Mouse (Mus musculus): ENCODE data around the gene Prtg.

Prtg gene

DNA sequence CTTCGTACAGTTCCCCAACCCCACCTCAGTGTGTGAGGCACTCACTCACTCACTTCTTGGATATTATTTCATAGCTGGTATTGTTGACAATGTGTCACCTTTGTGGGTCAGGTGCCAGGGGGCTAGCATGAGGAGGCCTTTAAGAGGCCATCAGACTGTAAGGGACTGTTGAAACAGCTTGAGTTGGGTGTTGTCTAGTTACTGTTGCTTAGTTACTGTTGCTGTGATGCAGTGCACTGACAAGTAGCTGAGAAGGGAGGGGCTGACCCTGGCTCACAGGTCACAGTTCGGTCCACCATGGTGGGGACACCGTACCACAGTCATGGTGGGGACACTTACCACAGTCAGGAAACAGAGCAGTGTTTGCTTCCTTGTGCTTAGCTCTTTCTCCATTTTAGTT lies 116.4 kb downstream of the Prtg start:
- no peak for DNase-seq

DNA sequence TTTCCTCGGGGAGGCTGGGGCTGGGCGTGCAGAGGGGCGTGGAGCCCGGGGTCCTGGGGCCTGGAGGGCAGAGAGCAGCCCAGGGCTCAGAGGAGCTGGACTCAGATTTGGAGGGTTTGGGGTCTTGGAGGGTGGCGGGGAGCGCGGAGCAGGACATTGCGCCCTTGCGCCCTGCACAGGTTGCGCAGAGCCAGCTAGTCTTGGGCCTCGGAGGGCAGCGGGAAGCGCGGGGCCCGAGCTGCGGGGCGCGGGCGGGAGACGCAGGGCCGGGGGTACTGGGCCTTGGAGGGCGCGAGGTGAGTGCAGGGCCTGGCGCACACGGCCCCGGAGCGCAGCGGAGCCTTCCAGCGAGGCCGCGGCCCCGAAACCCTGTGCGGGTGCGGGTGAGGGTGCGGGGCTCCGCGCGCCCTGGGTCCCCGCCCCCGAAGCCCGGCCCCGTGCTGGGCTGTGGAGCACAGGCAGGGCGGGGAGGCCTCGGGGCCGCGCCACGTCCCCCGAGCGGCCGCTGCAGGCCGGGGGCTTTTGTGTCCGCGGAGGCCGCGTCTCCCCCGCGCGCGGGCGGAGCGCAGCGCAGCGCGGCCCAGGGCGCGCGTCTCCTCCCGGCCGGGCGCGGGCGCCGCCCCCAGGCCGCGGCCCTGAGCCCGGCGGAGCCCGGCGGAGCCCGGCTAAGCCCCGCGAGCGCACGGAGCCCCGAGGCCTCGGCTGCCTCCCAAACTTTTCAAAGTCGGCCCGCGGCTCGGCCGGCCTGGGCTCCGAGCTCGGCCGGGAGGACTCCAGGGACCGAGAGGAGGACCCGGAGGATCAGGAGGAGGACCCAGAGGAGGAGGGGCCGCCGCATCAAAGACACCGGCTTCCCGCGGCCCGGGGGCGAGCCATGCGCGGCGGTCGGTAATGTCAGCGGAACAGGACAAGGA lies 118.6 kb downstream of the Prtg start, which contains the start of gene Pygo1:
Pygo1 (plus strand) TSS at position 625 of the 914 bp plus-strand sequence.
- no peak for DNase-seq

DNA sequence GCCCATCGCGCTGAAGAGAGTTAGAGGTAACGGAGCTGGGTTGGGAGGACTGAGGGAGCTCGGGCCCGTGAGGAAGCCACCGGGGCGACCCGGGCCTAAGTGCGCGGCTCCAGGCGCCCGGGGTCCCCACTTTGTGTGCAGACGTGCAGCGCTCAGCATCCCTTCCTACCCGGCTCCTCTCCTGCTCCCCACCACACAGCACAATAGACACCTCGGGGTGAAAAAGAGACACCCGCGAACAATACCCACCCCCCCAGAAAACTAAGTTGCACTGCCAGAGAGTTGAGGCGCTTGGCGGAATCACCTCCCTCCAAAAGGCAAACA lies 119.2 kb downstream of the Prtg start:
- DNase-seq, result no peak

DNA sequence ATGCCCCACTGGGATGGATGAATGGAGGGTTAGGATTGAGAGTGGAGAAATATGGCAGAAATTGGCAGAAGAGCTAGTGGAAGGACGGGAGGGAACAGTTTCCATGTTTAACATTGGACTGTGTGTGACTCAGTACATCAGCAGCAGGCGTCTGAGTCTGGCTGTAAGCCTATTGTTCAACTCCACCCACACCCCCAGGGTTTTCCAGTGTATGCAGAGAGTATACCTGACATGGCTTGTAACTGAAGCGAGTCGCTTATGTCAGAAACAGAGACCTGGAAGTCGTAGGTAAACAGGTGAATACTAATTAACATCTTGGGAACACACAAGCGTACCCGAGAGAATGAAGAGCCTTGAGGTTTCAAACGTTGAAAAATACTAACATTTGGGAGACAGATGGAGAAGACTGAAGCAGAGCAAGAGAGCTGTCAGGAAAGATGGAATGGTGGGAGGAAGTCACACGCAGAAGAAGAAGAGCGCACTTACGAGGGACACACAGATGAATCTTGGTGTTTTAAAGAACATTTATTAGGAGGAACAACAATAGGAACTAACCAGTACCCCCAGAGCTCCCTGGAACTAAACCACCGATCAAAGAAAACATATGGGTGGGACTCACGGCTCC lies 124.6 kb downstream of the Prtg start:
- no peak for DNase-seq

DNA sequence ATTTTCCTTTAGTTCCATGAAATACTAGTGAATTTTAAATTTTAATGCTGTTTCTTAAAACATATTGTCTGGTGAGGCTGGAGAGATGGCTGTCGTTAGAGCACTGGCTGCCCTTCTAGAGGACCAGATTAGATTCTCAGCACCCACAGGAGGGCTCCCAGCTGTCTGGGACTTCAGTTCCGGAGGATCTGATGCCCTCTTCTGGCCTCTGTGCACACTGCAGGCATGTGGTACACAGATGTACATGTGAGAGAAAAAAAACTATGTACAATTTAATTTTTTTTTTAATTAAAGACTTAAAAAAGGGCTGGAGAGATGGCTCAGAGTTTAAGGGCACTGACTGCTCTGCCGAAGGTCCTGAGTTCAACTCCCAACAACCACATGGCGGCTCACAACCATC lies 128.6 kb downstream of the Prtg start:
- no peak for DNase-seq

DNA sequence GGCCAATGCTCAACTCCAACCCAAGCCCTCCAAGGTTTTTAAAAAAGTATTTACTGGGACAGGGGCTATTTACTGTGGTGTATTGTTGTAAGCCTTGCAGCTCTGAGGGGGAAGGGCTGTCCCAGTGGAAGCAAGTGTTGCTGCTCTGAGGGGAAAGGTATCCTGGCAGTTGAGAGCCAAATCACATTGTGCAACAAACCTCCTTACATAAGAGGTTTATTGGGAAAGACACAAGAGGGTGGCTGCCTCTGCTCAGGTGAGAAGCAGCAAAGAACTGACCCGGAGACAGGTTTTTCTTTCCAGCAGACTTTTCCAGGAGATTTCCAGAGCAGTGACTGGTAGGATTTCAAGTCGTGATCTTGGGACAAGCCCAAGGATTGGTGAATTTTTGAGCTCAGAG lies 129.6 kb downstream of the Prtg start:
- no peak for DNase-seq

DNA sequence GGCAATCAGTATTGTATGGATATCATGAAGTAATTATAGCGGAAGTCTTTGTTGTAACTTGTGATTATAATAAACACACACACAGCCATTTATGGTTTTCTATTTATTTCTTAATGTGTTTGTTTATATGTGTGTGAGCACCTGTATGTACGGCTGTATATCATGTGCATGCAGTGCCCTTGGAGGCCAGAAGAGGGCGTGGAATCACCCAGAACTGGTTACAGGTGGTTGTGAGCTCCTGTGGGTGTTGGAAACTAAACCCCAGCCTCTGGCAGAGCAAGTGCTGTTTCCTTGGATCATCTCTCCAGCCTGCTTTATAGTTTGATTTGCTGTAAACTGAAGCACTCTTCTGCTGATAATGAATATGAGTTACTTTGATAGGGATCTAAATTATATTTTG lies 136.8 kb downstream of the Prtg start:
- no peak for DNase-seq

DNA sequence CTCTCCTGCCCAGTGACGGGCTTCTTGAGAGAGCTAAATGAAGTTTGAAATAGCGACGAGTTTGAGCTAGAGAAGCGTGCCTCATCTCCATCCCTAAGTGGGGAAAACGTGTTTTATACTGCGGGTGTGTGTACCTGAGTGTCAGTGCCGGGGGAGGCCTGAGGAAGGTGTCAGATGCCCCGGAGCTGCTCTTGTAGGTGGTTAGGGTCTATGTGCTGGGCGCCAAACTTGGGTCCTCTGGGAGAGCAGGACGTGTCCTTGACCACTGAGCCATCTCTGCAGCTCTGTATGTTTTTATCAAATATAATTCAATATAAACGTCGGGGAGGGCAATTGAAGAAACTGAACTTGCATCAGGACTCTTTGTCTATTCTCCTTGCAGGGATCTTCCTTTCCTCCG lies 137.6 kb downstream of the Prtg start:
- no peak for DNase-seq

DNA sequence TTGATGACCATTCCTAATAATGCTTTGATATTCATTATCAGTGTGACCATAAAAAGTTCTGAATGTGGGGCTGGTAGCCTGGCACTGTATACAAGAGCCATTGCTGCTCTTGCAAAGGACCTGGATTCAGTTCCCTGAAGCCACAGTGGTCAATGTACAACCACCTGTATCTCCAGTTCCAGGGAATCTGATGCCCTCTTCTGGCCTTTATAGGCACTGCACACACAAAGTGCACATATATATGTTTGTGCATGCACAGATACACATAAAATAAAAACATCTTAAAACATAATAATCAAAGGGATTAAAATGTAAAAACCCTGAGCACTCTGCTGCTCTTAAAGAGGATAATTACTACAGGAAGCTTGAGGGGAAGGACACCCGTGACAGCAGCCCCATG lies 140.3 kb downstream of the Prtg start:
- no peak for DNase-seq

DNA sequence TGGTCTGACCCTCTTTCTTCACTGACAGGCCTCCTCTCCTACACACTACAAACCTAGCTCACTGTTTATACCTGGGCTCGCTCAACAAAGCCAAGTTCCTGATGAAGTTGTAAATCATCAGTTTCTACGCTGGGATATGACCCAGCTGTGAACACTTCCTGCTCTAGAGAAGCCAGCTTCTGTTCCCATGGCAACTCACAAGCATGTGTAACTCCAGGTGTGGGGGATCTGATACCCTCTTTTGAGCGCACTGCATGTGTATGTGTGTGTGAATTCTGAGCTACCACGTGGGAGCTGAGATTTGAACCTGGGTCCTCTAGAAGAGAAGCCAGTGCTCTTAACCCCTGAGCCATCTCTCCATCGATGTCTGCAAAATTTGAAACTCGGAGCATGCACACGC lies 142.9 kb downstream of the Prtg start:
- no peak for DNase-seq

DNA sequence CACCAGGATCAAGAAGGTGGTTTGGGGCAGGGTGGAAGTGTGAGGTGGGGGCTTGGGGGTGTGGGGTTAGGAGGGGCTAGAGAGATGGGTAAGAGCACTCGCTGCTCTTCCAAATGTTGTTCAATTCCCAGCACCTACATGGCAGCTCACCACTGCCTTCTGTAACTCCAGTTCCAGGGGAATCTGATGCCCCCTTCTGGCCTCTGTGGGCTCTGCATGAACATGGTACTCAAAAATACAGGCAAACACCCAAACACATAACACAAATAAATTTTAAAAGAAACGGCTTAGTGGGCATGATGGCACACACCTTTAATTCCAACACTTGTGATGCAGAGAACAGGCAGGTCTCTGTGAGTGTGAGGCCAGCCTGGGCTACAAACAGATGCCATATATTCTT lies 148.1 kb downstream of the Prtg start:
- DNase-seq, result no peak

DNA sequence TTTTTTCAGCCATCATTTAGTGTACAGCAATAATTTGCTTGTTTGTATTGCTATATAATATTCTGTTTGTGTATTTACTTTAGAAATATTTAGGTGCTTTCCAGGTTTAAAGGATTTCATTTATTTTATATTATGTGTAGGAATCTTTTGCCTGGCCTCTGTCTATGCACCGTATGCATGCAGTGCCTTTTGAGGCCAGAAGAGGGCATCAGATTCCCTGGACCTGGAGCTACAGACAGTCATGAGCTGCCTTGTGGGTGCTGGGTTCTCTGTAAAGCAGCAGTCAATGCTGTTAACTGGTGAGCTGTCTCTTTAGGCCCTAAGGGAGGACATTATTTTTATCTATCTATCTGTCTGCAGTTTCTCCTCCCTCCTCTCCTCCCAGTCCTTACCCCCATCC lies 148.9 kb downstream of the Prtg start:
- DNase-seq, result no peak

DNA sequence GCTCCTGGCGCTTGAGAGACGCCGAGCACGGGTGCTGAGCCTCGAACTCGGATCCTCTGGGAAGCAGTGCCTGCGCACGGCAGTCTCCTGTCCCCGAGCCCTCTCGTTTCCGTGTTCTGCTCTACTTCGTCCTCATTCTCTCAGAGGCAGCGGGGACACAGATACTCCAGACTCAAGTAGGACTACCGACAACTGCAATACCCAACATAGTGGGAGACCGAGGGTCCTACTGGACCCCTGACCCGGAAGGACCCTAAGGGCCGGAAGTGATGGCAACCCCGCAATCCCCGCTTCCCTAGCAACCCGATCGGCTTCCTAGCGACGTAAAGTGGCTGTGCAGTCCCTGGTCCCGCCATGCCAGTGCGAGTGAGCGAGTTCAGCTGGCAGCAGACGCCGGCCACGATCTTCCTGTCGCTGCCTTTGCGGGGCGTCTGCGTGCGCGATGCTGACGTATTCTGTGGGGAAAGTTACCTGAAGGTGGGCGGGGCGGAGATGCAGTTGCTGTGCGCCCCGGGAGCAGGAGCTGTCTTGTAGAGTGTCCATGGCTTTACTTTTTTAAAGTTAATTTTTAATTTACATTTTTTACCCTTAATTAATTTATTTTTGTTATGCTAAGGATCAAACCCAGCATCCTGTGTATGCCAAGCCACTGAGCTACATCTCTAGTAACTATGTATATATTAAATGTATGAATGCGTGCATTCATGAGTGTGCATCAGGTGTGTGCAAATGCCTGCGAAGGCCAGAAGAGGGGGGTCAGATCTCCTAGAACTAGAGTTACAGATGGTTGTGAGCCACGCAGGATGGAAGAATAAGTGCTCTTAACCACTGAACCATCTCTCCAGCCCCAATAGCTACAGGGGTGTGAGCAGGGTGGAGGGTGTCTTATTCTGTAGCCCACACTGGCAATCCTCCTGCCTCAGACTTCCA lies 152.1 kb downstream of the Prtg start, which contains the start of the genes Dyx1c1 and Gm44503:
Dyx1c1 (plus strand) TSS at position 265 of the 930 bp plus-strand sequence.
Gm44503 (plus strand) TSS at position 332 of the 930 bp plus-strand sequence.
- DNase-seq, result peak; percentile 76

DNA sequence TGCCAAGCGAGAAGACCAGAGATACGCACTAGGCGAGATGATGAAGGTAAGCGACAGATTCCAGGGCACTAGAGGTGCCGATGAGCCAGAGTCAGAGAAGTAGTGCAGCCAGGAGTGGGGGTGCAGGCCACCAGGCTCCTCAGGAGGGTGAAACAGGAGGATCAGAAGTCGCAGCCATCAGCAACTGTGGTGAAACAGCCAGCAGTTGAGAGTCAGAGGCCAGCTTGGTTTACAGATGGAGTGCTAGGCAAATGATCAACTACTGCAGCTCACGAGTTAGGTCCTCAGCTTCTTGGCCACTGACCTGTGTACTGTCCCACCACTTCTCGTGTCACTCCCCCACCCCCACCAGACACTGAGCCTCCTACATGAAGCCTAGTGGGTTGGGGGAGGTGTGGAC lies 154.7 kb downstream of the Prtg start:
- DNase-seq, result peak; percentile 32

DNA sequence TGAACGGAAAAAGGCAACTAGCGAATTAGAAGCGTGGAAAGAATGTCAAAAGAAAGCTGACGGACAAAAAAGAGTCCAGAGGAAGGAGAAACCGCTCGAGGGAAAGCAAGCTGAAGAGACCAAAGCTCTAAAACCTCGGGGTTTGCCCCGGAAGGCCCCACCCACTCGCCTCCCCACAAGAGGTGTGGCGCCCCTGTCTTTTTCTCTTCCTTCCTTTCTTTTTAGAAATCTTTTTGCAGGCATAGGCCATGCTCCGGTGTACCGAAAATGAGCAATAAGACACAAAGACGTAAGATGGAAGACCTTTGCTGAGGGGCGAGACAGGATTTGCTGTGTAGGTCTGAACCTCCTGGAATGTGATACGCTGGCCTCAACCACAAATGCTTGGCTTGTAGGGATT lies 155.3 kb downstream of the Prtg start:
- no peak for DNase-seq

Data from kidney, adult 11 months (tissue).